Mouse (Mus musculus): ENCODE measurements around the gene Arl10. TPM values are rescaled to one million over a fixed set of nuclear protein-coding genes. Genes with fewer than 3 reads are reported as not detected.

Arl10 gene
- polyA plus RNA-seq, 1 experiment from 2014 or later = 50.3 TPM

Small RNA genes within 50 kb of the gene (microRNA-seq; reads per million reads assigned to microRNA genes)
- gene Gm24195 = not detected

Other genes starting within 250 kb of the Arl10 start
- gene Cplx2, start 203.7 kb upstream of the Arl10 start, polyA plus RNA-seq (2016; fragmentation: Nextera tagmentation; extraction: Ambion mirVana) = 14.9 and 15.5 TPM in 2 replicates
- 125 and 134 TPM in 2 replicates for gene Thoc3, start 106.2 kb upstream of the Arl10 start, polyA plus RNA-seq (2016; fragmentation: Nextera tagmentation; extraction: Ambion mirVana)
- gene Simc1, start 71.2 kb upstream of the Arl10 start, polyA plus RNA-seq (2016; fragmentation: Nextera tagmentation; extraction: Ambion mirVana) = 20.3 and 20.8 TPM in 2 replicates
- gene 4833439L19Rik, start 9.6 kb upstream of the Arl10 start, polyA plus RNA-seq (2016; fragmentation: Nextera tagmentation; extraction: Ambion mirVana) = 243 and 259 TPM in 2 replicates
- gene Nop16, start 15.1 kb downstream of the Arl10 start, polyA plus RNA-seq (2016; fragmentation: Nextera tagmentation; extraction: Ambion mirVana) = 60.4 and 62.0 TPM in 2 replicates
- gene Higd2a, start 15.2 kb downstream of the Arl10 start, polyA plus RNA-seq (2016; fragmentation: Nextera tagmentation; extraction: Ambion mirVana) = 166 and 167 TPM in 2 replicates
- 32.7 and 34.6 TPM in 2 replicates for gene Cltb, start 36.3 kb downstream of the Arl10 start, polyA plus RNA-seq (2016; fragmentation: Nextera tagmentation; extraction: Ambion mirVana)
- gene Faf2, start 46.8 kb downstream of the Arl10 start, polyA plus RNA-seq (2016; fragmentation: Nextera tagmentation; extraction: Ambion mirVana) = 74.1 and 76.7 TPM in 2 replicates
- 102 and 113 TPM in 2 replicates for gene Rnf44, start 118.9 kb downstream of the Arl10 start, polyA plus RNA-seq (2016; fragmentation: Nextera tagmentation; extraction: Ambion mirVana)
- 0.05 TPM in 1 of 2 replicates, not detected in the other for gene Cdhr2, start 126.4 kb downstream of the Arl10 start, polyA plus RNA-seq (2016; fragmentation: Nextera tagmentation; extraction: Ambion mirVana)
- gene Gprin1, start 174.9 kb downstream of the Arl10 start, polyA plus RNA-seq (2016; fragmentation: Nextera tagmentation; extraction: Ambion mirVana) = 4.3 and 11.3 TPM in 2 replicates
- 2.7 and 3.6 TPM in 2 replicates for gene Sncb, start 191.6 kb downstream of the Arl10 start, polyA plus RNA-seq (2016; fragmentation: Nextera tagmentation; extraction: Ambion mirVana)
- gene Eif4e1b, start 209.0 kb downstream of the Arl10 start, polyA plus RNA-seq (2016; fragmentation: Nextera tagmentation; extraction: Ambion mirVana) = not detected in 2 replicates
- 12.8 and 14.2 TPM in 2 replicates for gene Tspan17, start 214.4 kb downstream of the Arl10 start, polyA plus RNA-seq (2016; fragmentation: Nextera tagmentation; extraction: Ambion mirVana)

Measured in forebrain, embryonic 12.5 days (tissue).